Mouse (Mus musculus) testis, adult 2 months (tissue): Measurements from ENCODE around the gene Cox6a2. TPM values are rescaled to one million over a fixed set of nuclear protein-coding genes. Genes with fewer than 3 reads are reported as not detected.

Experiments used
- H3K27ac ChIP-seq: fragments of 200-500 bp; 2 replicates; pipeline ENCODE4 v1.5.1; 2012; ENCODE audit warnings: low read depth, low read length; ENCODE audit not compliant: control insufficient read depth, insufficient read depth
- H3K27me3 ChIP-seq: fragments of 200-500 bp; 2 replicates; pipeline ENCODE4 v1.6.1; 2012; ENCODE audit warnings: mild to moderate bottlenecking, low read length, moderate library complexity; ENCODE audit not compliant: control insufficient read depth, insufficient read depth
- H3K36me3 ChIP-seq: fragments of 200-500 bp; 2 replicates; pipeline ENCODE4 v1.6.1; 2012; ENCODE audit warnings: mild to moderate bottlenecking, low read length; ENCODE audit not compliant: control insufficient read depth, insufficient read depth
- H3K4me1 ChIP-seq: fragments of 200-500 bp; 2 replicates; pipeline ENCODE4 v1.6.1; 2012; ENCODE audit warnings: low read length; ENCODE audit not compliant: control insufficient read depth, insufficient read depth
- H3K4me3 ChIP-seq: fragments of 200-500 bp; 2 replicates; pipeline ENCODE4 v1.5.1; 2012; ENCODE audit warnings: low read depth, mild to moderate bottlenecking, low read length, moderate library complexity, mixed read lengths; ENCODE audit not compliant: control insufficient read depth
- CTCF ChIP-seq: fragments of 200-500 bp; IDR thresholded peaks from 2 replicates; pipeline ENCODE4 v1.5.1; 2012; ENCODE audit warnings: low read depth, mild to moderate bottlenecking, inconsistent platforms, low read length, moderate library complexity; ENCODE audit not compliant: control insufficient read depth, insufficient read depth, insufficient replicate concordance
- POLR2A ChIP-seq: fragments of 200-500 bp; IDR thresholded peaks from 2 replicates; pipeline ENCODE4 v1.6.1; 2012; ENCODE audit warnings: low read depth, mild to moderate bottlenecking, inconsistent platforms, low read length, moderate library complexity; ENCODE audit not compliant: control insufficient read depth
- polyA plus RNA-seq: library from polyadenylated mRNA; depleted of rRNA; stranded (reverse); fragments of >200 nt; gene quantifications from 2 replicates; pipeline ENCODE4 v1.2.3, GENCODE M21; 2012

The Cox6a2 gene
- polyA plus RNA-seq, 1 experiment = 0.52 TPM

DNA sequence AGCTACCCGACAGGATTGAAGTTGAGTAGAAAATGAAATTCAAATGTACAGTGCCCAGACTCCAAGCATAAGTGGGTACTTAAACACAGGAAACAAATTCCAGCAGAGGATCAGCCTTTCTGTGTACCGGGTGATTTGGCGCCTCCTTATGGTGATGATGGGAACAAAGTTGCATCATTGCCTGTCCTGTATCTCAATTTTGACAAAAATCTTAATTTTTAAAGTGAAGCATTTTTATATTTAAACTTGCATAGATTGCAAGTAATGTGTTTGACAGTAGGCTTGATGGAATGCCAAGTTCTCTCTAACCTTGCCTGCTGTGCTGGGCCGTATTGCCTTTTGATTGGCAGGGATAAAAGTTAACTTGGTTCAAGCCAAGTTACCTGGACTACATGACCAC is 32.8 kb upstream of the Cox6a2 start:
- H3K36me3 ChIP-seq = no peaks in the 10 kb centered on the region
- peak overlapping the region; percentile 50; the same call in 1 of the 2 replicates for H3K4me3 ChIP-seq
- H3K27me3 ChIP-seq = no peaks in the 10 kb centered on the region
- peaks cover 4% of the 10 kb centered on the region for H3K4me1 ChIP-seq
- H3K27ac ChIP-seq = no peak overlapping the region
- no peak for TF ChIP-seq CTCF
- TF ChIP-seq POLR2A = no peak

GRCm38 (mm10) chr7:128237927-128238778 is 32.0 kb upstream of the Cox6a2 start, which contains the start of gene 9130023H24Rik:
9130023H24Rik (minus strand) TSS chr7:128238031.
- Histone ChIP-seq H3K4me3 (peak within 1 kb of the TSS; percentile 86), H3K36me3 (no peaks in the 10 kb centered on the region), H3K4me1 (peaks cover 4% of the 10 kb centered on the region), H3K27me3 (no peaks in the 10 kb centered on the region), H3K27ac (peak within 1 kb of the TSS; percentile 97)
- TF ChIP-seq CTCF = no peak
- TF ChIP-seq POLR2A = peak; percentile 66

DNA sequence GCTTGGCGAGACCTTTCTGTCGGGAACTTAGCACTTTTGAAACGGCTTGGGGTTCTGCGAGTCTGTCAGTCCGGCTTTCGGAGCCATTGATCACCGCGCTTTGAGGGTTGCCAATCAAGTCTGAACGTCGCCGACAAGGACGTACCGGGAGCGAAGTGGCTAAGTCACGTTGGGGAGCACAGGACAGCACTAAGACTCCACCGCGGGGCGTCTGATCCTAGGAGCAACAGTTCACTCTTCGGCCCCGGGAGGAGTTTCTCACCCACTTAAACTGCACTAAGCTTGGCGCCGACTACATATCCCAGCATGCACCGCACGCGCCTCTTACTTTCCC is 31.4 kb upstream of the Cox6a2 start:
- TF ChIP-seq CTCF (no peak), POLR2A (no peak)
- no peaks in the 10 kb centered on the region for H3K36me3 ChIP-seq

DNA sequence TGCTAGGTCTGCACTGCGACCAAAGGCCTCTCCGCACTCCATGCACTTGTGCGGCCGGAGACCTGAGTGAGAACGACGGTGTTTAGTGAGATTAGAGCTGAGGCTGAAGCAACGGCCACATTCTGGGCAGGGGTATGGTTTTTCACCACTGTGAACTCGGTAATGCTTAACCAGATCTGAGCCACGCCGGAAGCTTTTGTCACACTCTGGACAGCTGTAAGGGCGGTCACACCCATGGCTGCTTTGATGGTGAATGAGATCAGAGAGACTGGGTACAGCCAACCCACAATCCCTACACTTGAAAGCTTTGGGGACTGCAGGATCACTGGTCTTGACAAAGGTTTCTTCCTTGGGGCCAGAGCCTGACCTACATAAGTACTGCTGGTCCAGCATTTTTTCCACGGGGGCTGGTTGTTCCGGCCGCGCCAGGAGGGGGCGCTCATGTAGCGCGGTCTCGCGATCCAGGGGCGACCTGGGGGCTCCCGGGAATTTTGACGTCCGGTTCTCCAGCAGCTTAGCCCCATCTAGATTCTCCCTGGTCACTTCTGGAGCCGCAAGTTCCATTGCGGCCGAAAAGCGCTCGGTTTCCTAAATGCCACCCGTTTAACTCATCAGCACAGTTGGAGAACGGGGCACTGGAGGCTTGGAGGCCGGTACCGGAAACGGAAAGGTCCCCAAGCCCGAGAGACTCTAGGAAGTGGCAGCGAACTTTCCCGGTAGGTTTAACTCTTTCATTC is 30.8 kb upstream of the Cox6a2 start, which contains the start of gene Armc5:
Gene Armc5 (plus strand): TSS at position 487 of the 737 bp plus-strand sequence.
- Histone ChIP-seq H3K4me3 (peak within 1 kb of the TSS; percentile 86), H3K4me1 (peaks cover 4% of the 10 kb centered on the region), H3K27ac (peak within 1 kb of the TSS; percentile 97), H3K36me3 (no peaks in the 10 kb centered on the region), H3K27me3 (no peaks in the 10 kb centered on the region)
- no peak; the same call in 1 of the 2 replicates for TF ChIP-seq POLR2A
- peak; percentile 64 for TF ChIP-seq CTCF

More for the DNA sequence above, 31.4 kb upstream of the Cox6a2 start:
- Histone ChIP-seq H3K4me1 (peaks cover 4% of the 10 kb centered on the region), H3K4me3 (peak overlapping the region; percentile 86), H3K27me3 (no peaks in the 10 kb centered on the region), H3K27ac (peak overlapping the region; percentile 97)

DNA sequence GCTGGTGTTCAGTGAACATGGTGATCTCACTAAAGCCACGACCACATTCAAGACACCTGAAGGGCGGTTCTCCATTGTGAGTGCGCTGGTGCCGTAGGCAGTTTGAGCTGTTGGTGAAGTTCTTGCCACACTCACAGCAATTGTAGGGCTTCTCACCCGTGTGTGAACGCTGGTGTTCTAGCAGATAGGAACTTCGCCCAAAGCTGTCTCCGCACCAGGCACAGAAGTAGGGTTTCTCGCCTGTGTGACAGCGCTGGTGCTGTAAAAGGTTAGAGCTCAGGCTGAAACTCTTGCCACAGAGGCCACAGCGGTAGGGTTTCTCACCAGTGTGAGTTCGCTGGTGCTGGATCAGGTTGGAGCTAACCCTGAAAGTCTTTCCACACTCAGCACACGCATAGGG is 30.2 kb upstream of the Cox6a2 start:
- peak overlapping the region; percentile 86 for H3K4me3 ChIP-seq
- no peaks in the 10 kb centered on the region for H3K36me3 ChIP-seq
- peaks cover 4% of the 10 kb centered on the region for H3K4me1 ChIP-seq
- H3K27ac ChIP-seq = no peak overlapping the region
- TF ChIP-seq POLR2A = no peak
- no peak for TF ChIP-seq CTCF
- no peaks in the 10 kb centered on the region for H3K27me3 ChIP-seq

DNA sequence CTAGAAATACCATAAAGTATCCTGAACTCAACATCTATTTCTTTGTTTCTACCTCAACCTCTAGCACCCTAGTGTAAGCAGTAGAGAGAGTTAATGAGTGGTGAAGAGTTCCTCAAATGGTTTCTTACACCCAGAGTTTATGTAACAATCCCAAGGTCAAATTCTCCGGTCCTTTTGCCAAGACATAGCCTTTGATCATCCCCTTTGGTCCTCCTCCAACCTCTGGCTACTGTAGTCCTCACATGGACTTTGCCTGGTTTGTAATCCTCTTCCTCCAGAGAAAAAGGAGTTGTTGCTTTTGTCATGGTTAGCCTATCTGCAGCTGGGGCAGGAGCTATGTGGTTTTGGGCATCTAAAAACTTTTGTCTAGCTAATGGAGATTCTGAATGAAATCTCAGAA is 29.3 kb upstream of the Cox6a2 start:
- Histone ChIP-seq H3K4me3 (no peak overlapping the region), H3K27ac (no peak overlapping the region), H3K36me3 (no peaks in the 10 kb centered on the region), H3K27me3 (no peaks in the 10 kb centered on the region), H3K4me1 (peaks cover 4% of the 10 kb centered on the region)
- TF ChIP-seq CTCF = no peak
- no peak for TF ChIP-seq POLR2A

DNA sequence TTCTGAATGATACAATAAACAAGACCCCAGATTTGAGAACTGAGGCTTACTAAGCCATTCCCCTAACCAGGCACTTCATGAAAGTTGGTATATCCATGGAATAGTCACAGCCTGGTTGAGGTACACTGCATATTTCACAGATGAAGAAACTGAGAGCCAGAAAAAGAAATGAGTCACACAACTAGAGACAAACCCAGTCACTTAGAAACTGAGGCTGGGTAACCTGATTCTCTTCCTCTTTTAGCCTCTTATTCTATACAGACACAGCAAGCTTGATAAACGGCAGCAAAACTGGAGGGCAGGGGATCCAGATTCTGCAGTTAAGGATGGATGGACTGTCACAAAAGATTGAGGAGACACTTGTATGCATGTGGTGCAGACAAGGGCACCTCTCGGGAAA is 28.6 kb upstream of the Cox6a2 start:
- H3K4me3 ChIP-seq = no peak overlapping the region
- H3K27me3 ChIP-seq = no peaks in the 10 kb centered on the region
- peaks cover 4% of the 10 kb centered on the region for H3K4me1 ChIP-seq
- TF ChIP-seq POLR2A (no peak), CTCF (no peak)
- no peaks in the 10 kb centered on the region for H3K36me3 ChIP-seq
- no peak overlapping the region for H3K27ac ChIP-seq
